Mouse (Mus musculus): ENCODE results near the gene Sytl4.
A peak's percentile ranks its signal among the peaks of the same experiment; 100 is the strongest.

The Sytl4 gene

DNA sequence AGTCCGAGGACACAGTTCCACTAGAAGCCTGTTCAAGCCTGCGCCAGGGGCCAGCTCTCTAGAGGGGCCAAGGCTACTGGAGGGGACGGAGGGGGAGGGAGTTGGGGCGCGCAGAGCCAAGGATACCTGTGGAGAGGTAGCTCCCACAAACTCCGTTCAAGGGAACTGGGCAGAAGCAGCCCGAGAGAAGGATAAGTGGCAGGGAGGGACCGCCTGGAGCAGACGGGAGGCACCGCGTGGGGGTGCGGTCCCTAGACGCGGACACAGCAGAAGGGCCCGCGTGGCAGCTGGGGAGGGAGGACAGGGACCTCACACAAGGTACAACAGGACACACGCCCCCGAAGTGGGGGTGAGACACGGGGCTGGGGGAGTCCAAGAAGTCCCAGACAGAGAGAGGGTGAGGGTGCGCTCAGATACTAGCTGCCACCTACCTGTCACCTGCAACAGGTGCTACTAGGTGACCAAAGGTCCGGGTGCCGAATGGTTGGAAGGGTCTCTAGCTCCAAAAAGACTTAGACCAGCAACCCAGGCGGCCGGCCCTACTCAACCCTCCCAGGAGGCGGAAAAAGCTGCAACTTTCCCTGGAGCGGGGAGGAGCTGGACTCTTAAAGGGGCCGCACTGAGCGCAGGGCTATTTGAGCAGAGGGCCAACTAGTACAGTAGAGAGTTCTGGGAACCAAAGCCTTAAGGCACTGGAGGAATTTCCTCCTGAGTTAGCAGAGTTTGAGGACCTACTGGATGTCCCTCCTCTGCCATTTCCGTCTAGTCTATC, at the start of gene Sytl4:
Gene Sytl4, minus strand, starts transcription at position 582 of the 772 bp plus-strand sequence.
- DNase-seq = no peak

DNA sequence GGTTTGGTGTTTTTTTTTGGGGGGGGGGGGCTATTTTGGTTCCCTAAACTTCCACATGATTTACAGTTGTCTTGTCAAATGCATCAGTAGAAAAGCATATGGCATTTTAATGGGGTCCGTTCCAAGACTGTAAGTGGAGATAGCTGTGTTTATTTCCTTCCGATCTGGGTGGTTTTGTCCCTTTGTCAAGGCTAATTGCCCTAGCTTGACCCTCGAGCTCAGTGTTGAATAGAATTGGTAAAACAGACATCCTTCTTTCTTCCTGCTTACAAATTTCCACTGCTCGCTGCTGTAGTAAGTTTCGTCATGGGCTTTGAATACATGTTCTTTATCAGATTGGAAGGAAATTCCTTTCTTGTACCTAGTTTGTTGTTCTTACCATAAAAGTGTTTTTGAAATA, 39.1 kb upstream of the Sytl4 start:
- DNase-seq = no peak

DNA sequence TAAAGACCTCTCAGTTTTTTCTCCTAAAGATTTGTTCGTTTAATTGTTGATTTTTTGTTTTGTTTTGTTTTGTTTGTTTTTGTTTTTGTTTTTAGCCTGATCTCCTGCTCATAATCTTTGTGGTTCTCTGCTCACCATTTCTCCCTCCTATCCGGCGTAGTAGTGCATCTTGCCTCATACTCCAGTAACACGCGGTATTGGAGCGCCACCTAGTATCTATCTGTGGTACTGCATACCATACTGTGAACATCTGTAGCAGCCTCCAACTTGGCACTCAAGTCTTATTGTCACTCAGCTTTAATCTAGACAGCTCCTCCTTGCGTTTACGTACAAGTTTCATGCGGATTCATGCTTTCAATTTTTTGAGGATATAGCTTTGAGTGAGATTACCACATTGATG, 37.4 kb upstream of the Sytl4 start:
- DNase-seq = peak; percentile 56

DNA sequence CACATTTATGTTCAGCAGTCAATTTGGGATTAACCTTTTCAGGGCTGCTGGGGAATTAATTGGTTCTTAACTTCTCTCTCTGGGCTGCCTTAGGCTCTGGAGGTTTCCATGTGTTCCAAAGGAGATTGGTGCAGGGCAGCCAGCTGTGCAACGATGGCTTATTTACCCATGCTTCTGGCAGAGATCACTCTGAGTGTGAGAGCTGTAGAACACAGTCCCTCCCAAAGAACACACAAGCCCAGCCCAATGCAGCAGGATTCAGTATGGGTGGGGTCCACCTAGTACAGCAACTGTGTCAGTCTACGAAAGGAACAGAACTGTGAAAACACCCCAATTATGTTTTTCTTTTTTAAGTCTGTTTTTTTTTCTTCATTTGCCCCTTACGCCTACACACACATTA, 14.3 kb upstream of the Sytl4 start:
- DNase-seq = no peak

DNA sequence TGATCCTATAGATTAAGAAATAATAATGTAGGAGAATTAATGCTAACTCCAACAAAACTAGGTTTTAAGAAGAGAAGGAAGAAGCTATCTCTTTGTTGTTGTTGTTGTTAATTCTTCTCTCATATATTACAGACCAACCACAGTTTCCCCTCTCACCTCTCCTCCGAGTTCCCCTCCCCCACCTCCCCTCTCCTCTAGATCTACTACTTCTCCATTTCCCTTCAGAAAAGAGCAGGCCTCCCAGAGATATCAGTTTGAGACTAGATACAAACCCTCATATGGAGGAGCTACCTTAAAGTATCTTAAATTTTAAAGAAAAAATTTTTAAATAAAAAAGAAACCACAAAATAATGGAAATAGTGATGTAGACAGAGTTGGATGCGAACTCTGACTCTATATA, 17.0 kb downstream of the Sytl4 start:
- DNase-seq = no peak

DNA sequence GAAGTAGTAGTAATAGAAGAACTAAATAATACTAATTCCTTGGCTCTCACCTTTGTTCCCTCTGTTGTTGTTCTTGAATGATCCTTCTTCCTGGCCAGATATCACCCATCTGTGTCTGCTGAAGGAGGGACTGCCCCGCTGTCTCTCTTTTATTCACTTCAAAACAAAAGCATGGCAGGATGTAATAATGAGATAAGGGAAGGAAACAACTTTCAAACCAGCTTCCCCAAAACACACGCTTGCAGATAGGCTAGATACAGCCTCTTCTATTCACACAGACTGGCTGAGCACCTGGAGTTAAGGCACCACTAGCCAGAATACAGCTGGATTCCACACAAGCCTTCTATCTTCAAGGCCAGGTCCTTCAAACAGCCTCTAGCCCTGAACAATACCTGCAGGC, 21.0 kb downstream of the Sytl4 start:
- no peak for DNase-seq

DNA sequence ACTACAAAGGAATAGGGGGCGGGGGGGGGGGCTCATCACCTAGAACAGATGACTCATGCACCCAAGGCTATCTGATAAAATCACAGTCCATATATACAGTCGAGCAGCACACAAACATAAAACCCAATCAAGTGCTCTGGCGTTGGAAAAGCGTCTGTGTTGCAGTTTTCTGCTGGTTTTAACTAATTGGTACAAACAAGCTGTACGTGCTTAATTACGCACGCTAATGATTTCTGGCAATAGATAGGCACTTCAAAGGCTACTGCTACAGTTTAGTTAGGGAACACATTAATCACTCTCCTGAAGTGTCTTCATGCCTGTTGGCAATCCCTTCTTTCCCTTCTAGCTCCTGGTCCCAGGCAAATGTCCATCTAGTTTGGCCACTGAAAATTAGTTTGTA, 27.0 kb downstream of the Sytl4 start:
- no peak for DNase-seq

DNA sequence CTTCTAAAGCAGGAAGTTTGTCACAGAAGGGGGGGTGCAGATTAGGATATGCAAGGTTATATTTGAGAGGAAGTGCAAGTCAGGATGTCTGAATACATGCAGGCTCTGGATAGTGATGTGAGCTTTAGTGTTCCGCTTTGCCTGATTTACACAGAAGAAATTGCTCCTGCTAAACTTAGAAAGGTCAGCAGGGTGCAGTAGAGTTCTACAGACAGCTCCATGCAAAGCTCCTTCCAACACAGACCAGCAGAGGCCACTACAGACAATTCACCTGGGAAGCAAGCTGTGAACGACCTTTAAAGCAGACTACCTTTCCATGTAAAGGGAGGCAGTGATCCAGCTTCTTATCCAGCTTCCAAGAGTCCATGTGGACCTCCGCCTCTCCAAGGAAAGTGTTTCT, 34.2 kb downstream of the Sytl4 start:
- peak; percentile 41 for DNase-seq

DNA sequence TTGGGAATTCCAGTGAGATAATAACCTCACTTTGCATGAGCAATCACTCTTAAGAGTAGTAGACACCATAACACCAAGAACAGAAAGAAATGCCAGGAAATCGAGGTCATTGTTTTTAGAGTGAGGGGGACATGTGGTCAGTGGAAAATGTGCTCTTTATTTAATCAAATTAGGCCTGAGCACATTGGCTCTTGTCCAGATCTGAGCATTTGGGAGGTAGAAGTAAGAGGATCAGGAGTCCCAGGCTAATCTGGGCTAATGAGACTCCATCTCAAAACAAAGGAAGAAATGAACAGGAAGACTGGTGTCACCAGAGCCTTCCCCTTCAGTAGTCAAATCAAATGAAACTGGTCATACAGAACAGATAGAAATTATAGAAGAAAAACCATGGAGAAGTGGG, 42.1 kb downstream of the Sytl4 start:
- DNase-seq = no peak

DNA sequence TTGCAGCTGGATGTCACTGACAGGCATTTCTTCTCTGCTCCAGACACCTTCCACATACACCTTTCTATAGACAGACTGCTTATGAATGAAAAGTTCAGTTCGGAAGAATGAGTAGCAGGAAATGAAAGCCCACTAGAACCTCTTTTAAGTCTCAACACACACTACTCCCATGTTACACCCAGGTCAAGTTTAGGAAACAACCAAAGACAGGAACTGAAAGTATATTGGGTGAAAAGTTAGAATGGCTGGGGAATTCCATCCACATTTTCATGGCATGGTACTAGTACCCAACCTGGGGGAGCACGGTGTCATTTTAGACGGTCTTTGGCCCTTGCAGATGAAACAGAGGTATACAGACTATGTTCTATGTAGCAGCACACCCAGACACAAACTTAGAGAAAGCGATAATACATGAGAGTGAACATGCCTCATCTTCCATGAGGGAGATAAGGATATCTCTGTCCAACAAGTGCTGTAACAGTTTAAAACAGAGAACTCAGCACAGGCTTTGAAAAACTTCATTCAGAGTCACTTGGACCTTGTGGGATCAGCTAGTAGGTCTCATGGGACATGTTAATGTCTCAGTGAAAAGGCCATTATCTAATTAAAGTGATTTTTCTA, 44.9 kb downstream of the Sytl4 start:
- no peak for DNase-seq

DNA sequence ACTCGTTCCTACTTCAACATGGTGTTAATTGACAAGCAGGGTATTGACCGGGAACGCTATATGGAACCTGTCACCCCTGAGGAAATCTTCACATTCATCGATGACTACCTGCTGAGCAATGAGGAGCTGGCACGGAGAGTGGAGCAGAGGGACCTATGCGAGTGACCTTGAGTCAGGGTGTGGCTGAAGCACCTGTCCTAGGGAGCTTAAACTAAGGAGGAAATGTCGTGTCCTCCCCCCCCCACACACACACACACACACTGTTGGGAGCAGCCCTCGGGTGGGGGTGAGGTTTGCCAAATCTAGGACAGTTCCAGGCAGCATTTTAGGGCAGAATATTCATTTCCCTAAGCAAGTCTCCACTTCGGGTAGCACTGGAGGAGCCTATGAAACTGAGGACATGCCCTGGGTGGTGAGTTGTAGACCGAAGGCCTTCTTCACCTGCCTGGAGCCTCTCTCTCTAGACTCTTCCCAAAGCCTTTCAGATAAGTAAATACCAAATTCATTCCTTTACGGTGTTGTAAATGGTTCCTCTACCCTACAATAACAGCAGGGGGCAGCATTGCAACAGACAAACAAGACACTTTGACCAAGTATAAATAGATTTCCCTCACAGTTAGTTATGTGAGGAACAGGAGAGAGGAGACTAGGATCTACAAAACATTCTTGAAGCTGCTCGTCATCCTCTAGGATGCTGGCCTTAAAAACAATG, 50.2 kb downstream of the Sytl4 start:
- peak; percentile 21 for DNase-seq

DNA sequence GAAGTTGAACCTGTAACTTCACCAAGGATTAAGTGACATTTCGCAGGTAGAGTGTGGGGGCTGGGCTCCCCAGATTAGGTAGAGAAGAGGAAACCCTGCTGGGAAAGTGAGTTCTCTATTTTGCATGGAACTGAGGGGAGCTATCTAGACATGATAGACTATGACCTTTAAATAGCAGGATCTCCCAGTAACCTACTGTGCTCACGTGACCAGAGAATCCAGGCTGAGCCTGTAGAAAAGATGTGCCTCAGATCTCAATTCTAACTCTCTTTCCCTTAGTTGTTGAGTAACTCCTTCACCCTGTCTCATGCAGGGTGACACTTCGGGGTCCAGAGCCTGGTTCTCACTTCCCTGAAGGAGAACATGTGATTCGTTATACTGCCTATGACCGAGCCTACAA, 54.9 kb downstream of the Sytl4 start:
- no peak for DNase-seq

DNA sequence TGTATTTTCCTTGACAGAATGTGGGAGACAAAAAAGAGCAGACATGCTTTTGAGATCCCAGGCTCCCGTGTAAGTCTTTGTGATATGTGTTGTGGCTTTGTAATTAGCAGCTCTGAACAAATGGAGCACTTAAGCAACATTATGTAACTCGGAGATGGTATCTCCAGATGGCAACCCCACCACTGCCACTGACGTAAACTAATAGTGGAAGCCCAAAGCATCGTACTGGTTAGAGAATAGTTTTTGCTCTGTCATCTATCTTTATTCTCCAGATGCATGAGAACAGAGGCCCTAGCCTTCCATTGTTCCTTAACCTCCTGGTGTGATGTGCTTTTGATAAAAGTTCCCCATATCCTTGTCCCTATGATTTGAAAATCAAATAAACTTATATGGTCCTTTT, 60.4 kb downstream of the Sytl4 start:
- DNase-seq = no peak

DNA sequence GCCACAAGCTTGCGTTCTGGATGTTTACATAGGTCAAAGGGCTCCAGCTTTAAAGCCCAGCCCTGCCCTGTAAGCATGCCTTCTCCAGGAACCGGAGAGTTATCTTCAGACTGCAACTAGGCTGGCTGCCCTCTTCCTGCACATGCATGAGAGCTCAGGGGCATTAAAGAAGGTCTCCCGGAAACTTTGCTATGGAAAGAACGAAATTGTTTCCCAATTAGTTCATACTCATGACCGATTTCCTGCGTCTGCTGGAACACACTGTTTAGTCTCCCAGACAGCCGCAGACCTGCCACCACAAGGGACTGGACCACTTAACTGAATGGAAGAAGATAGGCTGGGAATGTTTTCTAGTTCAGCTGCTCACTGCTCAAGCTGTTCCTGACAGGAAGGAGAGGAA, 67.4 kb downstream of the Sytl4 start:
- DNase-seq = no peak

DNA sequence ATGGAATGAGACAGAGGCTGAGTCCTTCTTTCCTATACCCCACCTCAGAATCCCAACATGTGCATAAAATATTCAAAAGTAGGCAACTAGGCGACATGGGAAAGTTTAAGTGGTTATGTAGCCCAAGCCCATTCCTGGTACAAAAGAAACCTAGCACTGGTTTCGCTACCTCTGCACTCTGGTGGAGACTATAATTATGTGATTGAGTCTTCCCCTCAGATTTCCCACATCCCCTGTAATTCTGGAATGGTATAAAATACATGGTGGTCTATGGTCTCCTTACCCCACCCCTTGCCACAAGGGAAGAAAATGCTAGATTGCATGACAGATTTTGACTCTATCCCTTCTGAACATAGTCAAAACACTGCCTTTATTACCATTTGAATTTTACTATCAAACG, 68.6 kb downstream of the Sytl4 start:
- no peak for DNase-seq

DNA sequence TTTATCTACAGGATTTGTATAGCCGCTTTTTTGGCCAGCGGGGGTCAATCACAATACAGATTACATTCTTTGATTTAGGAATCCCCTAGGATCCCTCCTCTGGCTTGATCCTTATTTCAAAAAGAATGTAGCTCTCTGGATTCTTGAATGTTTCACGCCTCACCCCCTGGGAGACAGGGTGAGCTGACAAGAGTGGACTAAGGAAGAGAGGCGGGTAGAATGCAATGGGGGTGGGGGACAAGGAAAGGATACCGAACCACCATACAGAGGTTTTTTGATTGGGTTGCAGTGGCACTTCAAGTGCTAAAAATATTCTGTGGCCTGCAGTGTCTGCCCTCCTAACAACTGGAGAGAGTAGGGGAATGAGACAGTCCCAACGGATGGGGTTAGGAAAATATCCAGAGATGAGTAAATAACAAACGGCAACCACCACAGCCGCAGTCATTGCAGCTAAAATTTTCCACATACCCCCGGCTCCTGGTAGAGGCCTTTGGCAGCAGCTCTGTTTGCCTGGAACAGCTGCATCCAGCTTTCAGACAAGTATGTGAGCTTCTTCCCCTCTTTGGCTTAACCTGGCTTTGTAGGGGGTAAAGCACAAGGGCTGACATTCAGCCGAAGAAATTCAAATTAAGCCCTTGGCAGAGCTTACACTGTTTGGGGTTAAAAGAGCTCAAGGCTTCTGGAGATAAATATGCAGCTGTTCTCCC, 70.1 kb downstream of the Sytl4 start:
- no peak for DNase-seq

DNA sequence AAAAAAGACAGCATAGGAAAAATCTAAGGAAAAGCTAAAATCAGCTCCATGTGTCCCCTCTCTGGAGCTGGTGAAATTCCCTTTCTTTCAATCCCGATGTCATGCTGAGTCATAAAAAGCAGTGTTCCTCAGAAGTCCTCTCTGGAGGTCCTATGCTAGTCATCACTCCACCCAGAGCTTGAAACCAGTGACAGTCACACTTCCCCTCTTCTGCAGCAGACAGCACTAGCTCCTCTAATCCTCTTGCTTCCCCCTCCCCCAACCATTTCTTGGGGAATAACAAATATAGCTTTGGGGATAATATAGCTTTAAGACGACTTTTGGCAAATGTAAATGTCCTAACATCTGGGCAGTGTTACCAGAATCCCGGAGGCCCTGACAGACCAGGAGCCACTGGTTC, 73.4 kb downstream of the Sytl4 start, which contains the start of gene Srpx2:
Gene Srpx2, plus strand, starts transcription at position 166 of the 400 bp plus-strand sequence.
- DNase-seq = no peak

DNA sequence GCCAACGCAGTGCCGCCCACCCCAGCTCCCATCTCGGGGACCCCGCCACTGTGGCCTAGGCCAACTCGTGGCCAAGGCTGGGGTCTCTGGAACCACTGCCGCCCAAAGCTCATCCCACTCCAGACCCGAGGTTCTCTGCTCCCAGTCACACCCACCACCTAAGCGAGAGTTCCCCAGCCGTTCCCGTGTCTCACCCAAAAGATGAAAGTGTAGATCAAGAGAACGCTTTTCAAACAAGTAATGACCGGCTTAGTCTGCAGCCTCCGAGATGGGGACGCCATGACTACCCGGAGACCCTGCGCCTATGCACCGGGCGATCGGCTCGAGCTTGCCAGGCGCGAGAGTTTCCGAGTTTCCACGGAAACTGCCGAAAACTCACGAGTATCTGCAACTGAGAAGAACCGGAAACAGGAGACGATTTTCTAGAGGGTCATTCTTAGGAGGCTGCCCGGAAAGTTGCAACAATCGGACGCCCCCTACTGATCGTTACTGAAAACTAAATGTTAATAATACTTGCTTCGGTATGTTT, 83.5 kb downstream of the Sytl4 start, which contains the start of gene Tspan6:
Gene Tspan6, minus strand, starts transcription at position 416 of the 529 bp plus-strand sequence.
- DNase-seq = peak; percentile 87

DNA sequence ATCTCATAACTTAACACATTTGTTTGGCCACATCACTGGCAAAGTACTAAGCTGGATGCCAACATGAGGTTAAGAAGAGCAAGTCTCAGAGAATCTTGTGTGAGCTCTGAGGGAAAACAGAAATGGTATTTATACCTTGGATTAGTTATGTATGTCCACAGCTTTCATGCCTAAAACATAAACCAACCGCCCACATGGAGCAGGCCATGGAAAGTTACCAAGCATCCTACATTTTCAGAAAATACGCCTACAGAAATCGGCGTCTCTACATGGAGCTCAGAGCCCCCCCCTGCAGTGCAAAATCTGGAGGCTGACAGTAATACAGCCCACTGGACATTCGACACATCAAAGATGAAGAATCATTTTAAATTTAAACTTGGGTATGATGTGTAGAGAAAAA, 93.5 kb downstream of the Sytl4 start:
- no peak for DNase-seq

DNA sequence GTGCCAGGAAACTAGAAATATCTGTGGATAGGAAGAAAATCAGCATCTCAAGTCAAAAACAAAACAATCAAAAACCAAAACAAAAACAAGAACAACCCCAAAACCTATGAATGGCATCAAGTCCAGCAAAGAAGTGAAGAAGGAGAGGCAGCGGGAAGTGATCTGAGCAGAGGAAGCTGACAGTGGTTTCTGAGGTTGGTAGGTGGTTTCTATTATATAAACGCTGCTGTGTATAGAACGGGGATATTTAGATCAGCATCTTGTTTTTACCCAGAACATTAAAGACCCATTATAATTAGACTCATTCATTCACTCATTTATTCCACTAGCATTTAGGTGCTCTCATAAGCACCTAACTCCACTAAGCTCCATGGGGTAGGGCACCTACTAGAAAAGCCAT, 94.3 kb downstream of the Sytl4 start:
- no peak for DNase-seq

Data from thymus, postnatal 25 days (tissue).